Mouse (Mus musculus): ENCODE measurements around the gene Nploc4.

Nploc4 gene

DNA sequence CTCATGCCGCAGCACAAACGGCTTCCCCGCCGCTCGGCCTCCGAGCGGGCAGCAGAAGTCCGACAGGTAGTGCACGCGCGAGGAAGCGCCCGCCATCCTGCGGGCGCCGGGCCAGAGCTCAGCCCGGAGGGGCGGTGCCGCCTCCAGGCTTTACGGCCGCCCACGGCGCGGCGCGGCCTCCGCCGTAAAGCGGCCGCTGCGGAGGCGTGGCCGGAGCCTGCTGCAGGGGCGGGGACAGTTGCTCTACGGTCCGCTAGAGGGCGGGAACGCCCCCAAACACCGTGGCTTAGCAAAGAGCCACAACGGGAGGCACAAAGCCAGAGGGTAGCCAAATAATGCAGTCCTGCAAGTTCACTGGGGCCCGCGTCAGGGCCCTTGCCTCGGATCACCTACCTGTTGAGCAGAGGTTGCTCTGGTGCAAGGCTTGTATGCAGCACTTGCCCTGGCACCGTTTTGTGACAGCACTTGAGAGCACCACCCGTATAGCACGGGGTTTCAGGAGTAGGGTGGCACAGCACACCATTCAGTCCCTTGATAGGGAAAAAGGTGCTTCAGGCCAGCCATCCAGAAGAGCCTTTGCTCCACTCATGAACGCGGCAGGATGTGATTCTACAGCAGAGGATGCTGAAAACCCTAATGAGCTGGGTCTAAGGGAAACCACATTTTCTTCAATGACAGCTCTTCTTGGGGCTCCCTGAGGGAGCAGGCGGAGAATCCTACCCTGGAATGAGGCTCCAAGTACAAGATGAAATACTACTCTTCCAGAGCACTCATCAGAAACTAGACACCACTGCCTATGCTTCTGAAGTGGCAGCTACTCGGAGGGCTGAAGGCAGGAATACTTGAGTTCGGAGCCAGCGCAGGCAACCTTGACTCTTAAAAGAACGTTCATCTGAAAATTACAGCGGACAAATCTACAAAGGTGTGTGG lies 58.6 kb downstream of the Nploc4 start, which contains the start of gene Faap100:
Gene Faap100, minus strand, starts transcription at position 154 of the 930 bp plus-strand sequence.
- peak; percentile 86 for DNase-seq (ENCODE audit: low read depth, low spot score)

- DNase-seq (ENCODE audit: low read depth, low spot score) = peak; percentile 37
Measured at GRCm38 (mm10) chr11:120378031-120378610, 59.4 kb downstream of the Nploc4 start.

- no peak for DNase-seq (ENCODE audit: low read depth, low spot score)
Measured at GRCm38 (mm10) chr11:120377337-120377736, 60.2 kb downstream of the Nploc4 start.

DNA sequence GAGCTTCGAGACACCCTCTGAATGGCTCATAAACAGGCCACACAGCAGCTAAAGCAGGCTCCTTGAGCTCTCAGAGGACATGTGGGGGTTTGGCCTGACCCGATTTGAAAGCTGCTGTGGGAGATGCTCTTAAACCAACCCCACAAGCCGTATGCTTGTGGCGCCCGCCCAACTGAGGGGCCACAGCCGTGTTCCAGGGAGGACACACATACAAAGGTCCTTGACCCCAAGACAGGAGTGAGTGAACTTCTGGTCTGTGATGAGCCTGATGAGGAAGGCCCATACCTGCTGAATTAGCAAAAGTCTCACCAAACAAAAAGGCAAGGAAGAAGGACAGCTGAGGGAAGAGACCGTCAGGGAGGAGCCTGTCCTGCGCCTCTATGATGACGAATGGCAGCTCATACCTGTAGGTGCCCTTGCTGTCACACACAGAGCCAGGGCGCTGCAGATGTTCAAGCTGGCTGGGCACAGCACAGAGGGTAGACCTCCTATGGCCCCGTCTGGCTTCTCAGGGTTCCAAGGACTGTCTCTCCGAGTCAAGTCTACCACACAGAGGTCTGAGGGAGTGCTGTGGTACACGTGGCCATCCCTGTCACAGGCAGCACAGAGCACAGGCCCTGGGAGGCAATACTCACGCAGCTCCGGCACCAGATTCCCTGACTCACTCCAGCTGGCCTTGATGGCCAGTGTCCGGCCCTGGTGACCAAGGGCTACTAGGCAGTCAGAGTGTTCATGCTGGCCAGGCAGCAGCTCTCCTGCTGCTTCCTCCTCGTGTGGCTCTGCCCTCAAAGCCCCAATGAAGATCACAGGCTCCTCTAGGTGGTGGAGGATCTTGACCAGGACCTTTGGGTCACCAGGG lies 61.0 kb downstream of the Nploc4 start:
- no peak for DNase-seq (ENCODE audit: low read depth, low spot score)

GRCm38 (mm10) chr11:120375324-120375723 lies 62.2 kb downstream of the Nploc4 start:
- DNase-seq (ENCODE audit: low read depth, low spot score) = no peak

DNA sequence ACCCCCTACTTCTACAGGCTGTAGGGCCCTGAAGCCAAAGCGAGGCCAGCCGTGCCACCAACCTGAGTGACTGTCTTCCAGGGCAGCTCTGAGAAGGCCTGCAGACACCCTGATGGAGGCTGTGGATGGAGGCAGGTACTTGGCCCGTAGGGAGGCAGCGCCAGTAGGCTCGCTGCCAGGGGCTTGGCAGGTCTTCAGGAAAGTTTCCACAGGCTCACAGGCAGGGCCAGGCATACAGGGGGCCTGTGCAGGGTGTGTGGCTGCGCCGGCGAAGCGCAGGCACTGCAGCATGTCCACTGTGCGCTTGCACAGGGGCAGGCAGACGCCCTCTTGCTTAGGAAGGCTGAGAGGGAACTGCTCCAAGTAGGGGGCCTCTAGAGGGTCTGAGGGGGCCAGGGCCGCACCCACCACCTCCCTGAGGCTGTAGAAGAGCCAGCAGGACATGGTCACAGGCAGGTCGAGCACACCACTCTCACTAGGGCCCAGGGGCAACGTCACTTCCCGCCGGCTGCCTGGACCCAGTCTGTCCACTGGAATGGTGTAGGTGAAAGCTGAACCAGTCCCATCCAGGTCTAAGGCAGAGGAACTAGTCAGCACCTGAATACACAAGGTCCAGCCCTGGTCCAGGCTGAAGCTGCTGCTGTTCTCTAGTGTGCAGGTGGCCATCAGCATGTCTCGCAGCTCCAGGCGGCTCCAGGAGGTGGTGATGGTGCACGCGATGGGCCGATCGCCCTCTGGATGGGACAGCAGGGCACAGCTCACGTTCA lies 63.5 kb downstream of the Nploc4 start:
- no peak for DNase-seq (ENCODE audit: low read depth, low spot score)

DNA sequence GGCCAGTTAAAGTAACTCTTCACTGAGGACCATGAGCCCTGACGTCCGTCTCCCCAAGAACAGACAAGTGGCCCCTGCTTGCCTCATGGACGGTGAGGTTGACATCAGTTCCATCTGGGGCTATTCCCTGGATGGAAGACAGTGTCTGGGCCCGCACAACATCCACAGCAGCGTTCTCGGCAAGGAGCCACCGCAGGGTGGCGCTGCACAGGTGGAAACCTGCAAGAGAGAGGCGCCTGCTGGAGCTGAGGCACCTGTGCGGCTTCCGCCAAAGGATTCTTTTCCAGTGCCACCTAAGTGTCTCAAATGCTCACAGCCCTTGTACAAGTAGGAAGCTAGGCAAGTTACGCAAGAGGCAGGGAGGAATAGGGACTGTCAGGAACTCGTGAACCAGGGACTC lies 64.5 kb downstream of the Nploc4 start:
- DNase-seq (ENCODE audit: low read depth, low spot score) = no peak

DNA sequence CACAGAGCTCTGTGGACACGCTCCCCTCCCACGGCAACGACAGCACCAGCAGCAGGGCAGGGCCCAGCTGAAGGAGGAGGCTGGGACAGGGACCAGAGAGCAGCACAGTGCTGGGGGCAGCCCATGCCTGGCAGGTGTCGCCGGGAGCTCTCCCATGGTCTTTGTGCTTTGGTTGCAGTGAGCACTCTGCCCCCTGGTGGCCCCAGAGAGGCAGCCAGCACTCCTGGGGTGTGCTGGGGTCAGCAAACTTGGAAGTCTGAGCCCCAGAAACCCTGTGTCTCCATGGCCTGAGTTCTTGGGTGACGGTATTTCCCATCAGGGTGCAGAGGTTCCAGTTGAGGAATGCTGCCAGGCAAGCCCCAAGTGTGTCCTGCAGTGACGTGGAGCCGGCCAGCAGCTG lies 67.9 kb downstream of the Nploc4 start:
- DNase-seq (ENCODE audit: low read depth, low spot score) = no peak

- no peak for DNase-seq (ENCODE audit: low read depth, low spot score)
Measured at GRCm38 (mm10) chr11:120366443-120367027, 71.0 kb downstream of the Nploc4 start.

DNA sequence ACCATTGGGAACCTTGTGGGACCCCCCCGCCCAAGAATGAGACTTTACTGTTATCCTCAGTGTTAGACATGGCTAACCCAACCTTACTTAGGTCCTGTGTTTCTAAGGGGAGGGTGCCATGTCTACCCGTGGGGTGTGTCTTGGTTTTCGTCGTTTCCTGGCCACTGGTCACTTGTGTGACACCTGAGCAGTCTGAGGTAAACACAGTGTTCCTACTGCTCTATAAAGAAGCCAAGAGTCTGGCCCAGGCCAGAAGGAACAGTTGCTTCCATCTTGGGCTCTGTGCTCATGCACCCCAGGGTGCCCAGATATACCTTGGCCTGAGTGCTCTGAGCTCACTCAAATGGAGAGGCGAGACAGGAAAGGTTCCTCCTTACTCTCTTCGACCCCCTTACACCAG lies 74.6 kb downstream of the Nploc4 start:
- no peak for DNase-seq (ENCODE audit: low read depth, low spot score)

DNA sequence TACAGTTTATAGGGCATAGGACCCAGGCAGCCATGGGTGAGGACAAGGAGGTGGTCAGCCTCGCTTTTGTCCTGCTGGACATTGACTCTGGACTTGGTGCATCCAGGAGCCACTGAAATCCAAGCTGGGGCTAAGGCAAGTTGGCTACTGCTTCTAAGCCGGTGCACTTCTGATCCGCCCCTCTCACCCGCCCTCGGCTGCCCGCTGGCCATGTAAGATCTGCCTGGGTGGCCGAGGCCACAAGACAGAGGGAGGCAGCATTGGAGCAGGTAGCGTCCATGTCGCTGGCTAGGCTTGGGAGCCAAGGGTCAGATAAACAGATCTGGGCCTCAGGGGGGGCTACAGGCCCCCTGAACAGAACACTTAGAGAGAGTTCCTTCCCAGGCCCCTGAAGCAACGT lies 76.2 kb downstream of the Nploc4 start, which contains the start of gene Fscn2:
Gene Fscn2, plus strand, starts transcription at position 240 of the 400 bp plus-strand sequence.
- no peak for DNase-seq (ENCODE audit: low read depth, low spot score)

DNA sequence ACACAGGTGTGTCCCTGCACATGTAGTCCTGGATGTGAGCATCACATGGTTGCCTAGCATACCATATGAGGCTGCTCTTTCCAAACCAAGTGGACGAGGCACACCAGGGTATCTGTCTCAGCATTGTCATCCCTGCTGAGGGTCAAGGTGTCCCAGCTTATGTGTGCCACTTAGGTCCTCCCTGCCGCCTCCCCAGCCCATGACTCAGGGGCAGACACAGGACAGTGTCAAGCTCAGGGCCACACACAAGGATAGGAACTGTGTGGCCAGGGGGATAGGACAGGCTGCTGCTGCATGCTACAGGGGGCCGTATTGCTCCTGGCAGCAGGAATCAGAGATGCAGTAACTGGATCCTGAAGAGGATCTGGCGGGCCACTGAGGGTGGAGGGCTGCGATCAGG lies 76.8 kb downstream of the Nploc4 start:
- DNase-seq (ENCODE audit: low read depth, low spot score) = no peak

- DNase-seq (ENCODE audit: low read depth, low spot score) = no peak
Measured at GRCm38 (mm10) chr11:120360062-120360461, 77.4 kb downstream of the Nploc4 start.

DNA sequence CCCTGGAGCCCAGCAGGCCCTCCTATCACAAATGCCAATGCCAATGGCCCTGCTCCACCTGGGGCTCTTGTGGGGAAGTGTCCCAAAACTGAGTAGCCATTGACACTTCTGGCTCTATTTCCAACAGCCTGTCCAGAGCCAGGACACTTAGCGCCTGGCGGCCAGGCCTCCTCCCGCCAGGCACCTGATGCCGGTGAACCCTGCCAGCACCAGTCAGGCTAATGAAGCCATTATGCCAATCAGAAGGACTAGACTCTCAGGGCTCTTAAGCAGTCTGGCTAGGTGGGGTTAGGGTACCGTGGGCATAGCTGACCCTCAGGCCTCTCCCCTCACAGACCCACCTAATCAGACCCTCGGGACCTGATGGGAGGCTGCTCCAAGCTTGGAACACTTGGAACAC lies 78.1 kb downstream of the Nploc4 start:
- DNase-seq (ENCODE audit: low read depth, low spot score) = no peak

DNA sequence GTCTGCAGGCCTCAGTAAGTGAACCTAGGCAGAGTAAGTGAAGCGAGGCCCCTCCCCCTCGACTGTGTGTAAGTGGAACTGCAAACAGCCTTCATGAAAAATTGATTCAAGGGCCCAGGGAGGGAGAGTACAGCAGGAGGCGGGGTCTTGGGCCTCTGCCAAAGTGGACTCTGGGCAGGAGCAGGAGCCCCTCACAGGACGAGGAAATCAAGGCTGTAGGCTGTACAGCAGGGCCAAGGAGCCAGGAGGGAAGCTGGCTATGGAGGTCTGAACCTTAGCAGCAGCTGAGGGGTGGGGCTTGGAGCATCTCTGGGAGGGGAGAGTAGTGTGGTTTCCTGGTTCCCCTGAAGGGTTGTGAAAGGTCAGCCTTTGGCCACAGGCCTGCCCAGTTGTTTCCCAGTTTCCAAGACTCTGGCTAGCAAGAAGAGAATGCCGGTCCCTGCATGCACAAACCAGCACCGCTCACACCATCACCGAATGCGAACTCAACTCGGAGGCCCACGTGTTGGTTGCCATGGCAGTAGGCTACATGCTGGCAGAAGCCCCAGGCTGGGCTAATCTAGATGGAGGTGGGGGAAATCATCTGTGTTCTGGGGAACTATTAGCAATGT lies 79.6 kb downstream of the Nploc4 start:
- no peak for DNase-seq (ENCODE audit: low read depth, low spot score)

GRCm38 (mm10) chr11:120356900-120357299 lies 80.6 kb downstream of the Nploc4 start:
- DNase-seq (ENCODE audit: low read depth, low spot score) = no peak

- DNase-seq (ENCODE audit: low read depth, low spot score) = no peak
Measured at GRCm38 (mm10) chr11:120356319-120356840, 81.1 kb downstream of the Nploc4 start.

- peak; percentile 63 for DNase-seq (ENCODE audit: low read depth, low spot score)
Measured at GRCm38 (mm10) chr11:120355277-120356039, 82.0 kb downstream of the Nploc4 start.

Measured in c-Kit-negative CD71-positive TER-119-positive erythroid progenitor cells, embryonic 14.5 days (primary cell).